Mouse (Mus musculus) embryonic fibroblast, embryonic 13.5 days (primary cell): ENCODE measurements around the gene Ccdc181.

Experiments used
- CTCF ChIP-seq: IDR thresholded peaks from 2 replicates; pipeline ENCODE4 v1.5.1; 2011; ENCODE audit warnings: mild to moderate bottlenecking, control low read depth, low read length, moderate library complexity, borderline replicate concordance; ENCODE audit not compliant: insufficient read depth
- POLR2A ChIP-seq: IDR thresholded peaks from 2 replicates; pipeline ENCODE4 v1.6.1; 2011; ENCODE audit warnings: low read depth, mild to moderate bottlenecking, control low read depth, low read length, moderate library complexity

GRCm38 (mm10) chr1:164322987-164323650 lies 47.7 kb downstream of the Ccdc181 start:
- TF ChIP-seq CTCF (no peak), POLR2A (no peak)
